Mouse (Mus musculus): ENCODE data around the gene Spata33.
A peak's percentile ranks its signal among the peaks of the same experiment; 100 is the strongest.
"Not testable (repeated sequence)": the region's sequence is repeated elsewhere in the genome, so short reads cannot be mapped to it uniquely, and the experiment has no call there.

Spata33 gene

DNA sequence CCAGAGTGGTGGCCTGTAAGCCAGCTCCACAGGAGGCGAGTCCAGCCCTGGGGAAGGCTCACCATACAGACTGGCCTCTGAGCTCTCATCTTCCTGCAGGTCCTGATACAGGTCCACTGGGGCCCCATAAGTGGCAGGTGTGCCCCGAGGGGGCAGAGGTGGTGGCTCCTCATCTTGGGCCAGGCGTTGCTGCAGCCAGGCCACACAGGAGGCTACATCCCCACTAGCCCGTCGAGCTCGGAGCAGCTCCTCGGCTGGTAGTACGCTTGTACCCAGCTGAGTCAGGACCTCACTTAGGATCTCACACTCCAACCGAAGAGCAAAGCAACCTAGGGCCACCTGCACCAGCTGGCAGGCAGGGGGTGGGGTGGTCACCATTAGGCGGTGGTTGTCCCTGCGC, 21.1 kb downstream of the Spata33 start:
- no peak for DNase-seq

- peak in 1 of 2 experiments; percentile 22 for DNase-seq
Observed at GRCm38 (mm10) chr8:123234918-123235519, 22.4 kb downstream of the Spata33 start.

DNA sequence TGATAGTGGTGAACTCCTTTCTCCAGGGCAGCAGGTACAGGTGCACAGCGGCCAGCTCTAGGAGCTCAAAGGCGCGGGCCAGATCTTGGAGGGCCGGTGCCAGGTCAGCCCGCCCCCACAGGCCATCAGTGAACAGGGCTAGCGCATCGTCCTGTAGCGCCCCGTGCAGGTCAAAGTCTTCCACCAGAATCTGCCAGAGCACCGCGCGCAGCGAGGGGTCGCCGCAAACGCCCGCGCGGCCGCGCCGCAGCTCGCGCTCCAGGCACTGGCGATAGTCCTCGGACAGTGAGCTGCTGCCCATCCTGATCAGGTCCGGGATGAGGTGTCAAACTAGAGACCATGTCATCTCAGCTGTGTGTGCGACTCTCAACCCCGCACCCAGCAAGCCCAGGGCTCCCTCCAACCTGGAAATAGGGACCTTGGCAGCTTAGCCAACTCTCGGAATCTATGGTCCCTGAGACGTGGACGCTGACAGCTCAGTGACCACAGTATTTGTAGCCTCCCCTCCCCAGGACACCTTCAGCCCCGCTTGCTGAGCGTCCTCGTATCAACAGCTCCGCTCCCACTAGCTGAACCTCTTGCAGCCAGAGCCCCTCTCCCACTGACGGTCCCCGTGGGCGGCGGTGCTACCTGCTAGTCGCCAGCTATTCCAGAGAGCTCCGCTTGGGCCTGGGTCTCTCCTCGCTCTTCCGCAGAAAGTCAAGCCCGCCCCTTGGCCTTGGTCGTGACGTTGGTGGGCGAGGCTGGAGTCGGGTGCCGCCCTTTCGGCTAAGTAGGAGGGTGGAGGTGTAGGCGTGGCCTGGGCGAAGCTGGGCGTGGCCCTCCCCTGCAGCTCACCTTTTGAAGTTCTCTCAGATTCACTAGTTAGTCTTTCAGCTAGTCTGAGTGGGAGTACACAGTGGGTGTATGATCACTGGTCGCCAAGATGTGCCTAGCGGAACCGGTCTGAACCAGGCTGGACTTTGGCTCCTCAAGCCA, 23.2 kb downstream of the Spata33 start, which contains the start of gene Spata2l:
Gene Spata2l (minus strand): TSS at position 714 of the 978 bp plus-strand sequence.
- peak; percentile 90 to 91 for DNase-seq

DNA sequence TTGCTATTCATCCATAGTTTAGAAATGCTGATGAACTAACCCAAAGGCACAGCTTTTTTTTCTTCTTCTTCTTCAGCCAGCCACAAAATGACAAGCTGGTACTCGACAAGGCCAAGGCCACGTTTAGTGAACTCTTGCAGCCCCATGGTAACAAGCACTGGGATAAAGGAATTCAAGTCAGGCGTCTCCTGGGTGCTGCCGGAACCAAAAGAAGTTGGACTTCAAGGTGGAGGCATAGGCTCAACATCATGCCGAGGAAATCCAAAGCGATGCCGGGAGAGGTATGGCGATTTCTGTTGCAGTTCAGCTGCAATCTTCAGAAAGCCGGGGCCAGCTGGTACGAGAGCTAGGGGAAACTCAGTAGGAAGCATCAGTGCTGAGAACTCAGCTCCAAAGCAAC, 26.8 kb downstream of the Spata33 start:
- DNase-seq, result no peak

- no peak for DNase-seq
Observed at GRCm38 (mm10) chr8:123242107-123242923, 29.7 kb downstream of the Spata33 start.

GRCm38 (mm10) chr8:123243053-123243452, 30.4 kb downstream of the Spata33 start:
- DNase-seq, result no peak

DNA sequence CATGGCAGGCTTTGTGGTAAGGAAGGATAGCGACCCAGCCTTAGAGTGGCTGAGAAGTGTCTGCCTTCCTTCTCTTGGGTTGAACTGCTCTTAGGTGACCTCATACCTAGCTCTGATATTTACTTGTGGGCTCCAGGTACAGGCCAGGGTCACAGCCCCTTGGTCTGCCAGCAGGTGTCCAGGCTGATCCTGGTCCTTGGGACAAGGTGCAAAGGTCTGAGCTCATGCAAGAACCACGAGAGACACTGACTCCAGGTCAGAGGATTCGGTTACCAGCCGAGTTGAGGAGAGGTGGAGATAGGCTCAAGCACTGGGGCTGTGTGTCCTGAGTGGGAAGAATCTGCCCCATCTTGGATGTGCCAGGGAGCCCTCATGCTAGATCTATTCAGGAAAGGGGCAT, 31.8 kb downstream of the Spata33 start:
- no peak for DNase-seq

DNA sequence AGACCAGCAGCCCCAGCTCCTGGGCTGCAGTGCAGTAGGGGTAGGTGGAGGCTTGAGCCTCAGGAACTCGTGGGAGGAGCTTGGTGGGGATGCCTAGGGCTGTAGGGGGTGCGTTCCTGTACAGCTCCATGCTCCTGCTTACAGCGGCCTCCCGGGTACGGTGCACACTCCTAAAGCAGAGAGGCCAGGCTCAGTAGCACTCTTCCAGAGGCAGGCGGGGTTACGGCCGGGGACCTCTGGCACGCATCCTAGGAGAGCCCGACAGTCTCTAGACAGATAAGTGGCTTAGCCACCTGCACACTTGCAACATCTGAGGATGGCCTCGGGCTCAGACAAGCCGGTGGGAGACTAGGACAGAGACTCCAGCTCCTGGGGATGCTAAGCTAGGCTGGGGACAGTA, 32.9 kb downstream of the Spata33 start:
- no peak for DNase-seq

GRCm38 (mm10) chr8:123247748-123248147, 35.1 kb downstream of the Spata33 start:
- no peak for DNase-seq

- no peak for DNase-seq
Observed at GRCm38 (mm10) chr8:123248596-123248995, 36.0 kb downstream of the Spata33 start.

- no peak for DNase-seq
Observed at GRCm38 (mm10) chr8:123250940-123251339, 38.3 kb downstream of the Spata33 start.

DNA sequence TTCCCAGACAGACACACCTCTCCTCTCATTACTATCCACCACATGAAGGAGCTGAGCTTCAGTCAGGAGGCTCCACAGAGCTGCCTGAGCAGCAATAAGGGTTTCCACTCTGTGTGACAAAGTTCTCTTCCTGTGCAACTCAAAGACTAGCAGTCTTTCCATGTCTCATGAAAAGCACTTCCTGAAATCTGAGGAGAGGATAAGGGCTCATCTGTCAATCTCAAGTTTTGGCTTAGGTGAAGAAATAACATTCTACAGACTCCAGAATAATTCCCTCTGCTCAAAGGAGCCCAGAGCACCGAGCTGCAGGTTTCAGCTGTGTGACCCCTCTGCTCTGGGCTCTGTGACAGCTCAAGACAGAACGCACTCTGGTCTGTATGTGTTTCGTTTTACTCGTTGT, 40.3 kb downstream of the Spata33 start:
- no peak for DNase-seq

- no peak for DNase-seq
Observed at GRCm38 (mm10) chr8:123253451-123254098, 40.9 kb downstream of the Spata33 start.

DNA sequence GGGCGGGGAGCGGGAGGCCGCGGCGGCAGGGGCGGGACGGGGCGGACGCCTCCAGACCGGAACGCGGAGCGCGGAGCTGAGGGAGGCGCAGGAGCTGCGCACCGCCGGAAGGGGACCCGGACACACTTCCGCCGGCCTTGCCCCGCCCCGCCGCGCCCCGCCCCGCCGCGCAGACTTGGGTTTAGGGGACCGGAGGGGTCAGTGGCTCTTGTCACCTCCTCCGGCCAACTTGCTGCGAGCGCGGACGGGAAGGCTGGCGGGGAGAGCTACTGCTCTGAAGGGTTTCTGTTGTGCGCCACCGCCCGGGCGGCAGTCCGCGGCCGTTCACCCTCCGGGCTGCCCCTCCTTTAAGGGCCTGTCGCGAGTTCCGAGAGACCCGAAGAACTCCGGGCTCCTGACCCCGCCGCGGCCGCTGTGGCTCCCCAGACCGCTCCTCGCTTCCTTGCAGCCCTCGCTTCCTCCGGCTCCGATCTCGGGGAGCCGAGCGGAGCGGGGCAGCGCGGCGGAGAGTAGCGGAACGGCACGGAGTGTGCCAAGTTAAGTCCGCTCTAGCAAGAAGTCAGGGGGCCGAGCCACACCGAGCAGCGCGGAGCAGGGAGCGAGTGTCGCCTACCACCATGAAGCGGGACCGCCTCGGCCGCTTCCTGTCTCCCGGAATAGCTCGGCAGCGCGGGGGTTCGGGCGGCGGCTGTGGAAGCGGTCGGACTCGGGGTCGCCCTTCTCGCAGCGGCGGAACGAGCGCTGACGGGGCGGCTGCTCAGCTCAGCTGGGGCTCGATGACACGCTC, 41.7 kb downstream of the Spata33 start, which contains the start of the genes Zfp276 and Vps9d1:
Gene Zfp276 (plus strand): TSS at position 97 of the 787 bp plus-strand sequence.
Gene Vps9d1 (minus strand): TSS at position 250 of the 787 bp plus-strand sequence.
- DNase-seq, result peak; percentile 68

DNA sequence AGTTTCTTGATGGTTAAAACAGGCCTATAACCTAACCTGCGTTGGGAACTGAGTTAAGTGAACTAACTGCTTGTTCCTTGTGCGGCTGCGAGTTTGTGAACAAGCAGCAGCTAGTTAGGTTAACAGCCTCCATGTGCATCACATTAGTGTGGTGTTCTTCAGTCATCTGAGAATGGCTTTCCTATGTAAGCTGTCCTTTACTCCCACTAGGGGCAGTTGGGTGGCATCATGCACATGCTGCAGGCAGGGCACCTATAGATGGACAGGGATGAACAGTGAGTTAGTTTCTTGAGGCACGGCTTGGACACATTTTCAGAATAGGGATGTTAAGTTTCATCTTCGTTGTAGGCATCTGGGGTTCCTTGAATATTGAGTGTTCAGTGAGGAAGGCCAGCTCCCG, 42.5 kb downstream of the Spata33 start:
- no peak for DNase-seq

- no peak for DNase-seq
Observed at GRCm38 (mm10) chr8:123257114-123257513, 44.5 kb downstream of the Spata33 start.

DNA sequence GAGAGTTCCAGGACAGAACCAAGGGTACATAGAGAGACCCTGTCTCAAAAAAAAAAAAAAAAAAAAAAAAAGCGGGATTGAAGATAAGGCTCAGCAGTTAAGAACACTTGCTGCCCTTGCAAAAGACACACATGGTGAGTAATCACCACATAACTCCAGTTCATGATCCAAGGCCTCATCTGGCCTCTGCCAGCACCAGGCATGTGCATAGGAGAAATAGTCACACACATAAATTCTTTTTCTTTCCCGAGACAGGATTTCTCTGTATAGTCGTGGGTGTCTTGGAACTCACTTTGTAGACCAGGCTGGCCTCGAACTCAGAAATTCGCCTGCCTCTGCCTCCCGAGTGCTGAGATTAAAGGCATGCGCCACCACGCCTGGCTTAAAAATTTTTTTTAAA, 45.0 kb downstream of the Spata33 start:
- not testable (repeated sequence) for DNase-seq

DNA sequence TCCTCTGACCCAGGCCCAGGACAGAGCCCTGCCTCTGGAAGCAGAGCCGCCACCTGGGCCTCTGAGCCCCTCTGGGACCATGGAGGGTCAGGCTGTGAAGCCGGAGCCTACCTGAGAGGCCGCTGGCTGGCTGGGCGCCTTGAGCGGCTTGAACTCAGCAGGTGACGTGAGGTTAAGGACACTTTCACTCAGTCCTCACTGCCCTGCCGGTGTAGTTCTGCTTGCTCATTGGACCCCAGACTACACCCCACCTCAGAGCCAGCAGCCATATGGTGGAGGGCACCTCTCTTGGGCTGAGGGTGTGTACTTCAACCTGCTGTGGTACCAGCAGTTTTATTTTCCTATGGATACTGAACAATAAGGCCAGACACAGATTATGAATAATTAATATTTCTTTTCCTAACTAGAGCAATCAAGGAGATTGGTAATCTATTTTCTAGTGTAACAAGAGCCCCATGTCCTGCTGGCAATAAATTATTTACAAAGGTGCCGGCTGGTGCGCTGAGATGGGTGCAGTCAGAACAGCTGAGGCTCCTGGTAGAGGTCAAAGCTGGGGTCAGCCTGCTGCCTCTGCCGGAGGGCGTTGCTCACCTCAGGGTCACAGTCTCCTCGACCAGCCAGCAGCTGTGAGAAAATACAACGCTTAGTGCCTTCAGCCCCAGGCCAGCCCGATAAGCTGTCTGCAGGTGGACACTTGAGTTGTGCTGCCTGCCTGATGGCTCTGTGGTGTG, 55.5 kb downstream of the Spata33 start:
- DNase-seq, result no peak

DNA sequence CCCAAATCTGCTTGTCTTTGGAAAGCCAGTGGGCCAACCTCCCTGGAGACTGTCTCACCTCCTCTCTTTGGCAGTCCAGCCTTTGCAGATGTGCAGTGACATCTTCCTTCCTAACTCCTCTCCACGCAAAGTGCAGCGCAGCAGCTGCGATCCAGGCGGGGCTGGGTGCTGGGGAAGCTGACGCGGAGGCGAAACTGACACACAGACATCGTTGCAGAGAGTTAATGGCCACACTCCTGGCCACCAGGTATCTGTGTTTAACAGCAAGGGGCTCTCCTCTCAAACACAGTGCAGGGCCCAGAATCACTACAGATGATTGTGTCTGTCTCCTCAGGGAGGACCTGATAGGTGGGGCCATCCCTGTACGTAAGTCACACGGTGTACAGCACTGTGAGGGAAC, 58.5 kb downstream of the Spata33 start:
- no peak for DNase-seq
